Mouse (Mus musculus) layer of hippocampus, postnatal 25 days (tissue): Measurements from ENCODE around the gene Slc9a9. TPM values are rescaled to one million over a fixed set of nuclear protein-coding genes. Genes with fewer than 3 reads are reported as not detected.
"Not testable (repeated sequence)": the region's sequence is repeated elsewhere in the genome, so short reads cannot be mapped to it uniquely, and the experiment has no call there.

Source experiments
- DNase-seq, 2 experiments: peaks; one replicate each; pipeline ENCODE4 v3.0.0; 2022; ENCODE audit warnings: mixed read lengths in 2 of 2, low spot score in 1 of 2; ENCODE audit errors: extremely low spot score in 1 of 2
- total RNA-seq, 2 experiments: library from RNA; stranded (reverse); gene quantifications; 2 replicates each; pipeline ENCODE4 v1.2.3; 2021

Slc9a9 gene
- 10 to 100 TPM; 12.3 to 18.0 TPM for total RNA-seq

GRCm38 (mm10) chr9:94669791-94670577 is at the start of gene Slc9a9:
Gene Slc9a9 (plus strand): TSS chr9:94669909.
- DNase-seq, result peak; percentile 35 to 36

GRCm38 (mm10) chr9:94620342-94620741 is 49.4 kb upstream of the Slc9a9 start:
- no peak for DNase-seq

DNA sequence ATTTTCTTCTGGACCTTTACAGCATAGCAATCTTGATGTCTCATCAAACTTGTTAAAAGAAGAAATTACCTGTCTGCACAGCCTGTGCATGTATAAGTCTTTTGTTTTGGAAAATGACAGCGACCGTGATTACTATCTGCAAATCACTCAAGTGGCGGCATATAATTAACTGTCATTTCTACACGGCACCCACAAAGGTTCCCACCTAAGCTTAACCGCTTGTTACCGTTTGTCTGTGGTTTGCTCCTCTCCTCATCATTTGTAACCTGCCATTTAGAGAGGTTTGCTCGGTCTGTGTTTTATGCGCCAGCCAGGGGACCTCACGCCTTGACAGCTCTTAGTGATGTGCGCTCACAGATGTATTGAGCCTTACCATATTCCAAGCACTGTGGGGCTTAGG is 48.9 kb upstream of the Slc9a9 start:
- no peak for DNase-seq

GRCm38 (mm10) chr9:94621902-94622301 is 47.8 kb upstream of the Slc9a9 start:
- DNase-seq, result no peak

- DNase-seq, result no peak
Observed at GRCm38 (mm10) chr9:94626737-94627136, 43.0 kb upstream of the Slc9a9 start.

DNA sequence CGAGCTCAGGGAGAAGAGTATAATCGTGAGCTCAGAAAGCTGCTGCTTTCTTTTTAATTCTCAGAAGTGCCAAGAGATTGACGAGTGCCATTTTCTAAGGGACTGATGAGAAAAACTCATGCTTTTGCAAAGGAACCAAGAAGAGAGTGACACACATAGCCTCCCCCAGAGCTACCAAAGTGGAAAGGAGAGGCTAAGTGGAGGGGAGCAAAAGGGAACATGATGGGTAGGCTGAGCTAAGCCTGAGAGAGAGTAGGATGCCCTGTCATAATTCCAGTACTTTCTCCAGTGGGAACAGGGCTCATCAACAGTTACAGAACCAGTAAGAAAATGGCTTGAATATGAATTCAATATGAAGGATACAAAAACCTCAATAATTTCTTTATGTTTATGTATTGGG is 40.8 kb upstream of the Slc9a9 start:
- DNase-seq, result no peak

DNA sequence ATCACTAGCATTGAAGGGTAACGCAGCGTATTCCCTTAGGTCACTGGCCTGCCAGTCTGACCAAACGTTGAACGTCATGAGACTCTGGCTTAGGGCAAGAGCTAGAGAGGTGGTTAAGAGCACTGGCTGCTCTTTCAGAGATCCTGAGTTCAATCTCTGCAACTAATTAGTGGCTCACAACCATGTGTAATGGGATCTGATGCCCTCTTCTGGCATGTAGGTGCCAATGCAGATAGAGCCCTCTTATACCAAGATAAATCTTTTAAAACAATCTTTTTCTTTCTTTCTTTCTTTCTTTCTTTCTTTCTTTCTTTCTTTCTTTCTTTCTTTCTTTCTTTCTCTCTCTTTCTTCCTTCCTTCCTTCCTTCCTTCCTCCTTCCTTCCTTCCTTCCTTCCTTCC is 35.4 kb upstream of the Slc9a9 start:
- DNase-seq, result not testable (repeated sequence)

DNA sequence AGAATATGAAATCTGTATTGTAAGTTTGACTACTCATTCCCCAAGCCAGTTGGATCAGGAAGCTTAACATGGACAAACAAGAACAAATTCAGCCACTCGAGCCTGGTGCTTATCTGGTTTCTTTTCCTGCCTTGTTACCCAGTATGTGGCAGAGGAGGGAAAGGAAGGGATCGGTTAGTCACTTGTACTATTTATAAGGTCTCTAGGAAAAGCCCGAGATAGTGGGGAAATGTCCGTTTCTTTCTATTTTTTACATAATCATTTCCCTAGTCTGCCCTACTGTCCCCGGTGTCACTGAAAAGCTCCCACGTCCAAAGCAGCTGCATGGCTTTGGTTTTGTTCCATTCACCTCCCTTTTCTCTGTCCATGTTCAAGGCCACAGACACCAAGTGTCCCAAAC is 24.1 kb upstream of the Slc9a9 start:
- no peak for DNase-seq

DNA sequence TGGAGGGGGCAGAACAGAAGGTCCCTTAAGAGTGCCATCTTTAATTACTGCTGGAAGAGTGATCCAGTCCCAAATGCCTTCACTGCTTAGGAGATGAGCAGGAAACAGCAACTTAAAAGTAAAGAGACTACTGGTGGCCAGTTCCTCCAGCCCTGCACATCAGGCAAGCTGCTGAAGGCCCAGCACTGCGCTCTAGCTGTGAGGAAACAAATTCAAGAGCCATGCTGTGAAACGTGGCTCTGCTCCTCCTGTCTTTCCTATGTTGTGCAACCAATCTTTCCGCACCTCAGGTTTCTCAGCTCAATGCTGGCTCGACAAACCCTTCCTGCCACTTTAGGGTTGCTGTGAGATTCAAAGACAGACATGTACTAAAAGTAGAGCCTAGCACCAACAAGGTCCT is 22.3 kb upstream of the Slc9a9 start:
- no peak for DNase-seq

DNA sequence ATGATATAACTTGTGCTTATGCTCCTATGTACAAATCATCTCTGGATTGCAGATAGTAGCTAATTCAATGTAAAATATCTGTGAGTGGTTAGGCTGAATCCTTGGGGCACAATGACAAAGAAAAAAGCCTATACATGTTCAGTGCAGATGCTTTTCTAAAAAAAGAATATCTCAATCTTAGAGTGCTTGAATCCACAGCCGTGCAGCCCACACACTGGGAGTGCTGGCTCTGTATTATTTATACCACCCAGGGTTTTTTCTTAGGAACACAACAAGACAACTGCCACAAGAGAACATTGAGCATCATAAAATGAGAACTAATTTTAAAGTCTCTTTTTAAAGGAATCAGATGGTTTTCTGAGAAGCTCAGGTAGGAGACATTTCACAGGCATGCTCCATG is 19.7 kb upstream of the Slc9a9 start:
- DNase-seq, result no peak

DNA sequence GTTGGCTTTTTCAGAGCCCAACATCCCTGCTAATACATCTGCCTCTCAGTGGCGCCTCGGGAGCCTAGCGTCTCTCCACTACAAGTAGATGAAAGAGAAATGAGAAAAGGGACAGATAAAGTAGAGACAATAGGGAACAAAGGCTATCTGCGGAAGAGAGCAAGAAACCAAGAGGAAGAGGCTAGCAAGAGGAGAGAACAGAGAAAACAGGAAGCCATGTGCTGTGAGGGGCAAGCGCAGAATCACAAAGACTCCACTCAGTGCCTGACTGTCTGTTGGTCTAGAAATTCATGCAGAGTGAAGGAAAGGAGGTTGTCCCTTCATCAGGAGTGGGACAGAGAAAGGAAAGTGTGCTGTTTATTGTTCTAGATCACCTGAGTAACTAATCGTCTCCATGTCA is 16.5 kb upstream of the Slc9a9 start:
- no peak for DNase-seq

DNA sequence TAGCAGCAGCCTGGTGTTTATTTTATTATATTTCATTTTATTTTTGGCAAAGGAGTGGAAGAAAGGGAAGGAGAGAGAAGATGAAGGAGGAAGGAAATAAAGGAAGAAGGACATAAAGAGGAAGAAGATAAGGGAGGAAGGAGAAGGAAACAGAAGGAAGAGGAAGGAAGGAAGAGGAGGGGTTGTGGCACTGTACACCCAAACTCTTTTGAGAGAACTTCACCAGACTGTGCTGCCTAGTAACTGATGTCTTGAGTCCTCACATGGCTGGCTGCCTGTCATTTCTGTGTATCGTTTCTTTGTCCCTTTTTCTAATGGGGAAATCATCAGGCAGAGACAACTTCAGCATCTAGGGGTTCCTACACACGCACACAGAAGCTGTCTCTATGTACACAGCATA is 15.9 kb upstream of the Slc9a9 start:
- no peak for DNase-seq

DNA sequence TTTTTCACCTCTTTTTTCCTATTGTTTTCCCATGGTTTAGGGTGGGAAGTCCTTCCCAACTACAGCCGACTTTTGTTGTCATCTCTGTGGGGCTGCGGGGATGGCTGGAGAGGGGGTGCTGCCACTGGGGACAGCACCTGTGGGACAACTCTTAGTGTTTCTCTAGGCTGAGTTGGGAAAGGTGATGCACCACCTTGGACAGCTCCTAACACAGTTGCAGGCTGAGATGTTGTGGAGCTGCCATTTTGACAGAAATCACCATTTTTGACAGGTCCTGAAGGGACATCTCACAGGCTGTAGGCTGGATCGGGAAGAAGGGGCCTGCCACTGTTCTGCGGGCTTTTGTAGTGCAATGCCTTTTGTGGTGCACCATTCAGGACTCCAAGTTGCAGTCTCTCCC is 13.4 kb upstream of the Slc9a9 start:
- no peak for DNase-seq

DNA sequence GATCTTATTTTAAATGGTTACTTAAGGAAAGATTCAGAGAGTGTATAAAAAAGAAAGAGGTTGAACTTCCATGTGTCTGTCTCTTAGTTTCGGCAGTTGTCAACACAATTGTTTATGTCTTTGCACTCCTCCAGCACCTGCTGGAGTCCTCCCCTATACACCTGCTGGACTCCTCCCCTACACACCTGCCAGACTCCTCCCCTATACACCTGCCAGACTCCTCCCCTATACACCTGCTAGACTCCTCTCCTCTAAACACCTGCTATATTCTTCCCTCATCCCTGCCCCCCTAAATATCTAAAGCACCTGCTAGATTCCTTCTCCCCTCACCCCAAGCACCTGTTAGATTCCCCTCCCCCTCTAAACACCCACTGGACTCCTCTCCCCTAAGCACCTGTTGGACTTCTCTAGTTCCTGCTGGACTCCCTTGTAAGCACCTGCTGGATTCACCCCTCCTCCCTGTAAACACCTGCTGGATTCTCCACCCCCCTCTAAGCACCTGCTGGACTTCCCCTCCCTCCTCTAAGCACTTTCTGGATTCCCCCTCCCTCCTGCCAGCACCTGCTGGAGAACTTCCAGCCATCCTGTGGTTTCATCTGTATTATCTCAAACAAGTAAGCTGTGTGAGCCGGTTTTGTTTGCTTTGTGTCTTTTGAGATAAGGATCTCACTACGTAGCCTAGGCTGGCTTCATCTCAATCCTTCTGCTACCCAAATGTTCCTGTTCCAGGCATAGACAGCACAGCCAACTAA is 10.1 kb upstream of the Slc9a9 start:
- no peak for DNase-seq

DNA sequence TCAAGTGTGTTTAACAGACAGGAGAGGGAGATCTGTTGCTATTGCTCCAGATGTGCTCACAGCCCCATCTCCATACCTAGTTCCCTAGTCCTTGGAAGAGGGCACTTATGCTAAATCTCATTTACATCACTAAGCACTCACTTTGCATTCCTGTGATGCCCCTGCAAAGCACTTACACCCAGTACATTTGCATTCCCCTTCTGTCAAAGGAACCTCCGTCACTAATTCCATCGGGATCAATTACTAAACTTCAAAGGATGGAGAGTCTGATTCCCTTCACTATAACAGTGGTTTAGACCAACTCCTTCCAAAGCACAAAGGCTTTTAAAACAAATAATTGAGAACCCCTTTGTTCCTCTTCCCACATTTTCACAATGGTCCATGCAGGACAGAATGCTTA is 7.9 kb upstream of the Slc9a9 start:
- no peak for DNase-seq

- DNase-seq, result no peak
Observed at GRCm38 (mm10) chr9:94665248-94665647, 4.5 kb upstream of the Slc9a9 start.

DNA sequence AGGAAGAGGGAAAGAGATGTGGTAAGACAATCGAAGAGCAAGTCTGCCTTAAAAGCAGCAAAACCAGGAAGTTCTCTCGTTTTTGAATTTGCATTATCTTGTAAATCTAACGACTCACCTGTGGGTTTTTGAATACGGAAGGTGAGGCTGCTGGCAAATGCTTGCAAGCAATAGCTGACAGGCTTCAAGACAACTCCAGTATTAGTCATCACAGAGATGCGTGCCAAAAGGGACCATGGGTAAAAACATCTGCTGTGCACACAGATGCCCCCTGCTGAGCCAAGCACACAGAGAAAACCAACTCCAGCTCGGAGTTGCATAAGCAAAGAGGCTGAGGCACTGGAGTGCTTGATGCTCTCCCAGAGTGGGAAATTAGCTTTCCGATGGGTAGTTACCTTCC is 1.1 kb upstream of the Slc9a9 start:
- peak in 1 of 2 experiments; percentile 13 for DNase-seq

DNA sequence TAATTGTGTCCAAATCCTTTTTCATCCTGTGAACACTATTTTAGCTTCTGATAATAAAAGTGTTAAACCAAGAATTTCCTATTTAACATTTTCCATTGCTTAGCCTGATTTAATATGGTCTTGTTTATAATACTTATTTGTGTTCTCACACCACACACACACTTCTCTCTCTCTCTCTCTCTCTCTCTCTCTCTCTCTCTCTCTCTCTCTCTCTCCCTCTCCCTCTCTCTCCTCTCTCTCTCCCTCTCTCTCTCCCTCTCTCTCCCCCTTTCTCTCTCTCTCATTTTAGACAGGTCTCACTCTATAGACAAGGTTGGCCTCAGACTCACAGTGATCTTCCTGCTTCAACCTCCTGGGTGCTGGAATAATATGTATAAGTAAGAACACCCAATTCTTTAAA is 995 bp downstream of the Slc9a9 start:
- DNase-seq, result no peak

GRCm38 (mm10) chr9:94674704-94675103 is 5.0 kb downstream of the Slc9a9 start:
- no peak for DNase-seq

GRCm38 (mm10) chr9:94678021-94678655 is 8.4 kb downstream of the Slc9a9 start:
- no peak for DNase-seq

GRCm38 (mm10) chr9:94680468-94681094 is 10.9 kb downstream of the Slc9a9 start:
- DNase-seq, result no peak
